Mouse (Mus musculus) midbrain, embryonic 16.5 days (tissue): Measurements from ENCODE around the gene Kremen2. TPM values are rescaled to one million over a fixed set of nuclear protein-coding genes. Genes with fewer than 3 reads are reported as not detected.

Experiments used
- ATAC-seq: fragments of 200-750 bp; cut with Nextera tagmentation; 2 replicates; pipeline ENCODE4 v1.8.0; 2017; ENCODE audit warnings: moderate TSS enrichment
- H3K27ac ChIP-seq: fragments of 300-500 bp; sonication (generic); 2 replicates; pipeline ENCODE4 v1.5.1; 2014; ENCODE audit warnings: mild to moderate bottlenecking, low read length, mixed read lengths
- H3K27me3 ChIP-seq: fragments of 300-500 bp; sonication (generic); 2 replicates; pipeline ENCODE4 v1.6.1; 2014; ENCODE audit warnings: low read depth, low read length, mixed read lengths; ENCODE audit not compliant: control insufficient read depth, insufficient read depth
- H3K36me3 ChIP-seq: fragments of 300-500 bp; sonication (generic); 2 replicates; pipeline ENCODE4 v1.6.1; 2014; ENCODE audit warnings: mild to moderate bottlenecking, low read length, moderate library complexity, mixed read lengths; ENCODE audit not compliant: control insufficient read depth, insufficient read depth
- H3K4me1 ChIP-seq: fragments of 300-500 bp; sonication (generic); 2 replicates; pipeline ENCODE4 v1.6.1; 2014; ENCODE audit warnings: mild to moderate bottlenecking, low read length, mixed read lengths; ENCODE audit not compliant: control insufficient read depth, insufficient read depth
- H3K4me2 ChIP-seq: fragments of 300-500 bp; sonication (generic); 2 replicates; pipeline ENCODE4 v1.6.1; 2014; ENCODE audit warnings: mild to moderate bottlenecking, low read length, mixed read lengths
- H3K4me3 ChIP-seq: fragments of 300-500 bp; sonication (generic); 2 replicates; pipeline ENCODE4 v1.5.1; 2014; ENCODE audit warnings: low read depth, mild to moderate bottlenecking, low read length, moderate library complexity, mixed read lengths
- H3K9ac ChIP-seq: fragments of 300-500 bp; sonication (generic); 2 replicates; pipeline ENCODE4 v1.6.1; 2014; ENCODE audit warnings: low read depth, low read length, mixed read lengths
- H3K9me3 ChIP-seq: fragments of 300-500 bp; sonication (generic); replicated peaks from 2 replicates; pipeline ENCODE4 v1.6.1; 2014; ENCODE audit warnings: mild to moderate bottlenecking, low read length, mixed read lengths; ENCODE audit not compliant: control insufficient read depth, poor library complexity, severe bottlenecking
- WGBS: fragments of 180-500 bp; shearing (Covaris S2); extraction: QIAGEN DNeasy Blood & Tissue Kit; methylation state at CpG from one replicate; pipeline ENCODE4 v1.1.7; 2014; 5-methylcytosine and 5-hydroxymethylcytosine counted together
- polyA plus RNA-seq: library from polyadenylated mRNA; unstranded; fragments of >200 nt; fragmentation: Nextera tagmentation; extraction: Ambion mirVana; gene quantifications from 2 replicates; pipeline ENCODE4 v1.2.1, GENCODE M21; 2015

Gene Kremen2
- polyA plus RNA-seq, 1 experiment from 2014 or later: 1.6 TPM

GRCm38 (mm10) chr17:23770493-23770892, 24.9 kb upstream of the Kremen2 start:
- Histone ChIP-seq H3K4me3 (peak overlapping the region; percentile 91), H3K27ac (peak overlapping the region; percentile 94), H3K27me3 (no peaks in the 10 kb centered on the region), H3K9me3 (no peaks in the 10 kb centered on the region), H3K4me2 (peak overlapping the region; percentile 83), H3K4me1 (peaks cover 19% of the 10 kb centered on the region), H3K9ac (peak overlapping the region; percentile 99), H3K36me3 (no peaks in the 10 kb centered on the region)
- WGBS: 0% methylated on average over 2 of the region's 2 CpGs
- ATAC-seq: no peak

GRCm38 (mm10) chr17:23762976-23763375, 17.3 kb upstream of the Kremen2 start:
- H3K4me3 ChIP-seq: no peak overlapping the region
- no peaks in the 10 kb centered on the region for H3K4me1 ChIP-seq
- no peaks in the 10 kb centered on the region for H3K9me3 ChIP-seq
- 86% methylated on average over 11 of the region's 11 CpGs for whole genome bisulfite sequencing
- no peak overlapping the region for H3K27ac ChIP-seq
- ATAC-seq: 0 out of 2 replicates have a peak, but pooled peaks have one; percentile 7
- no peak overlapping the region for H3K4me2 ChIP-seq
- no peaks in the 10 kb centered on the region for H3K27me3 ChIP-seq
- H3K36me3 ChIP-seq: peaks cover 33% of the 10 kb centered on the region
- no peak overlapping the region for H3K9ac ChIP-seq

GRCm38 (mm10) chr17:23761155-23761554, 15.5 kb upstream of the Kremen2 start:
- Histone ChIP-seq H3K27me3 (no peaks in the 10 kb centered on the region), H3K9ac (no peak overlapping the region), H3K4me3 (no peak overlapping the region), H3K9me3 (no peaks in the 10 kb centered on the region), H3K4me1 (no peaks in the 10 kb centered on the region), H3K27ac (no peak overlapping the region), H3K36me3 (peaks cover 50% of the 10 kb centered on the region), H3K4me2 (no peak overlapping the region)
- 96% methylated on average over 3 of the region's 3 CpGs for WGBS
- ATAC-seq: no peak

GRCm38 (mm10) chr17:23760231-23760630, 14.6 kb upstream of the Kremen2 start:
- Histone ChIP-seq H3K9ac (no peak overlapping the region), H3K9me3 (no peaks in the 10 kb centered on the region), H3K4me2 (no peak overlapping the region), H3K36me3 (peaks cover 59% of the 10 kb centered on the region), H3K27me3 (no peaks in the 10 kb centered on the region), H3K4me3 (no peak overlapping the region), H3K4me1 (no peaks in the 10 kb centered on the region), H3K27ac (no peak overlapping the region)
- 96% methylated on average over 9 of the region's 9 CpGs for WGBS
- ATAC-seq: no peak

GRCm38 (mm10) chr17:23758801-23759200, 13.2 kb upstream of the Kremen2 start:
- WGBS: 57% methylated on average over 8 of the region's 8 CpGs
- Histone ChIP-seq H3K4me1 (no peaks in the 10 kb centered on the region), H3K4me2 (no peak overlapping the region), H3K27ac (no peak overlapping the region), H3K27me3 (no peaks in the 10 kb centered on the region), H3K9me3 (no peaks in the 10 kb centered on the region), H3K9ac (no peak overlapping the region), H3K36me3 (peaks cover 62% of the 10 kb centered on the region), H3K4me3 (no peak overlapping the region)
- no peak for ATAC-seq

- Histone ChIP-seq H3K36me3 (peaks cover 74% of the 10 kb centered on the region), H3K27ac (no peak overlapping the region)
Observed at GRCm38 (mm10) chr17:23757581-23757980, 11.9 kb upstream of the Kremen2 start.

GRCm38 (mm10) chr17:23755689-23756088, 10.1 kb upstream of the Kremen2 start:
- H3K9me3 ChIP-seq: no peaks in the 10 kb centered on the region
- no peak overlapping the region for H3K4me2 ChIP-seq
- H3K9ac ChIP-seq: no peak overlapping the region
- ATAC-seq: no peak
- WGBS: 94% methylated on average over 13 of the region's 13 CpGs
- H3K27ac ChIP-seq: no peak overlapping the region
- H3K4me1 ChIP-seq: no peaks in the 10 kb centered on the region
- H3K36me3 ChIP-seq: peaks cover 78% of the 10 kb centered on the region
- H3K27me3 ChIP-seq: no peaks in the 10 kb centered on the region
- H3K4me3 ChIP-seq: no peak overlapping the region

More at GRCm38 (mm10) chr17:23757581-23757980, 11.9 kb upstream of the Kremen2 start:
- WGBS: 98% methylated on average over 9 of the region's 9 CpGs
- Histone ChIP-seq H3K9ac (no peak overlapping the region), H3K27me3 (no peaks in the 10 kb centered on the region), H3K4me3 (no peak overlapping the region), H3K4me1 (no peaks in the 10 kb centered on the region), H3K9me3 (no peaks in the 10 kb centered on the region), H3K4me2 (no peak overlapping the region)
- no peak for ATAC-seq

- WGBS: 89% methylated on average over 11 of the region's 11 CpGs
- ATAC-seq: no peak
Observed at GRCm38 (mm10) chr17:23749400-23750191, 4.0 kb upstream of the Kremen2 start.

GRCm38 (mm10) chr17:23748631-23749391, 3.2 kb upstream of the Kremen2 start:
- no peak for ATAC-seq
- Histone ChIP-seq H3K4me1 (peaks cover 13% of the 10 kb centered on the region), H3K27ac (no peak overlapping the region), H3K9ac (no peak overlapping the region), H3K4me3 (no peak overlapping the region), H3K4me2 (no peak overlapping the region), H3K36me3 (peaks cover 24% of the 10 kb centered on the region), H3K27me3 (peaks cover 16% of the 10 kb centered on the region), H3K9me3 (no peaks in the 10 kb centered on the region)
- WGBS: 40% methylated on average over 10 of the region's 10 CpGs

More at GRCm38 (mm10) chr17:23749400-23750191, 4.0 kb upstream of the Kremen2 start:
- no peak overlapping the region for H3K4me2 ChIP-seq
- H3K9ac ChIP-seq: no peak overlapping the region
- no peak overlapping the region for H3K27ac ChIP-seq
- peaks cover 13% of the 10 kb centered on the region for H3K4me1 ChIP-seq
- H3K36me3 ChIP-seq: peaks cover 26% of the 10 kb centered on the region
- no peaks in the 10 kb centered on the region for H3K9me3 ChIP-seq
- H3K27me3 ChIP-seq: peaks cover 8% of the 10 kb centered on the region
- no peak overlapping the region for H3K4me3 ChIP-seq
